14 mouse cellular contexts compared by ENCODE assay signal in genomic region chr14:75636107-75636506, GRCm38 (mm10). TPM values are rescaled to one million over a fixed set of nuclear protein-coding genes. Genes with fewer than 3 reads are reported as not detected.
DNase-seq lines count a peak whose midpoint lies in the region; ATAC-seq and TF ChIP-seq lines count a peak whose summit lies in the region.
"Had no signal": no experiment of that assay in that cellular context is flagged by ENCODE, and none has a peak within 500 bp of the region (broad histone marks: within the 10 kb centered on the region; RNA-seq: fewer than 3 reads in every experiment).

No protein-coding gene starts in this region.

- H3K9me3 ChIP-seq in kidney, embryonic 15.5 days (replicated peaks), result no peaks in the 10 kb centered on the region
- no peaks in the 10 kb centered on the region for H3K9me3 ChIP-seq in limb, embryonic 13.5 days
- H3K9me3 ChIP-seq: liver, embryonic 15.5 days had no signal

- no peaks in the 10 kb centered on the region for H3K27me3 ChIP-seq in kidney, embryonic 15.5 days
- H3K27me3 ChIP-seq in kidney, adult 2 months (replicated peaks; ENCODE audit: control insufficient read depth, insufficient read depth, low read length), result no peaks in the 10 kb centered on the region
- 0 out of 2 replicates have a peak, but pooled peaks cover 4% of the 10 kb centered on the region for H3K27me3 ChIP-seq in limb, embryonic 13.5 days
- H3K27me3 ChIP-seq: liver, embryonic 15.5 days had no signal

- no peak for TF ChIP-seq POLR2A in kidney, adult 2 months (IDR thresholded peaks at IDR 0.05; ENCODE audit: low read depth, low read length)
- no peak for TF ChIP-seq POLR2A in brain, embryonic 14.5 days (IDR thresholded peaks at IDR 0.05; ENCODE audit: borderline replicate concordance, extremely low read depth, insufficient read depth, insufficient read length, poor library complexity, severe bottlenecking)

- no peak for TF ChIP-seq CTCF in kidney, adult 2 months (conservative IDR thresholded peaks at IDR 0.05; ENCODE audit: insufficient read depth, insufficient read length, low read depth, low read length)
- no peak for TF ChIP-seq CTCF in brain, embryonic 14.5 days (IDR thresholded peaks at IDR 0.05; ENCODE audit: borderline replicate concordance, extremely low read depth, insufficient read depth, insufficient read length)

- ATAC-seq in kidney, embryonic 15.5 days (replicated peaks; ENCODE audit: low FRiP score), result no peak
- peak; percentile 60; the same call in 1 of the 2 replicates for ATAC-seq in limb, embryonic 13.5 days (ENCODE audit: low FRiP score, low read depth)
- ATAC-seq: activated CD4-positive, CD25-positive, alpha-beta regulatory T cell, adult 4 months; intestine, embryonic 16.5 days had no signal

- H3K27ac ChIP-seq in kidney, embryonic 15.5 days, result 0 out of 2 replicates have a peak overlapping the region, but pooled peaks have one; percentile 10
- H3K27ac ChIP-seq in kidney, adult 2 months (ENCODE audit: insufficient read depth, low read depth, low read length), result no peak overlapping the region
- H3K27ac ChIP-seq in limb, embryonic 13.5 days, result peak overlapping the region; percentile 28; the same call in 1 of the 2 replicates
- H3K27ac ChIP-seq: liver, embryonic 15.5 days had no signal

- no peak overlapping the region for H3K4me3 ChIP-seq in kidney, embryonic 15.5 days (replicated peaks)
- no peak overlapping the region for H3K4me3 ChIP-seq in kidney, adult 2 months (ENCODE audit: insufficient read depth, low read depth, low read length)
- H3K4me3 ChIP-seq in limb, embryonic 13.5 days, result no peak overlapping the region
- H3K4me3 ChIP-seq: liver, embryonic 15.5 days had no signal

- no peaks in the 10 kb centered on the region for H3K36me3 ChIP-seq in kidney, embryonic 15.5 days
- no peaks in the 10 kb centered on the region for H3K36me3 ChIP-seq in kidney, adult 2 months (ENCODE audit: control insufficient read depth, insufficient read depth, low read length)
- no peaks in the 10 kb centered on the region for H3K36me3 ChIP-seq in limb, embryonic 13.5 days
- H3K36me3 ChIP-seq: liver, embryonic 15.5 days had no signal

- peaks cover 14% of the 10 kb centered on the region for H3K4me1 ChIP-seq in kidney, embryonic 15.5 days
- H3K4me1 ChIP-seq in kidney, adult 2 months (ENCODE audit: control insufficient read depth, insufficient read depth, low read length), result no peaks in the 10 kb centered on the region
- H3K4me1 ChIP-seq in limb, embryonic 13.5 days, result peaks cover 30% of the 10 kb centered on the region
- H3K4me1 ChIP-seq: liver, embryonic 15.5 days had no signal

- 43% methylated on average over 7 of the region's 7 CpGs for WGBS in kidney, embryonic 15.5 days
- WGBS in kidney, adult 2 months, result 70% methylated on average over 7 of the region's 7 CpGs
- 19% methylated on average over 7 of the region's 7 CpGs for WGBS in limb, embryonic 13.5 days

- DNase-seq in embryo, embryonic 10.5 days (ENCODE audit: low spot score), result peak; percentile 38
- no peak for DNase-seq in embryo, embryonic 10 days (ENCODE audit: low spot score)
- DNase-seq in kidney, adult 2 months, result no peak
- DNase-seq in brain, embryonic 14.5 days (ENCODE audit: low read depth), result peak; percentile 78
- DNase-seq in c-Kit-positive CD71-positive TER-119-positive erythroid progenitor cells, embryonic 14.5 days (ENCODE audit: low spot score), result no peak
- DNase-seq in right cerebral cortex, adult 18-20 months, result no peak
- DNase-seq: gastrocnemius, postnatal 14 days; thymus, postnatal 4 days had no signal

- no peak overlapping the region for H3K9ac ChIP-seq in kidney, embryonic 15.5 days
- no peak overlapping the region for H3K9ac ChIP-seq in limb, embryonic 13.5 days
- H3K9ac ChIP-seq: liver, embryonic 15.5 days had no signal

- H3K4me2 ChIP-seq in kidney, embryonic 15.5 days, result no peak overlapping the region
- H3K4me2 ChIP-seq in limb, embryonic 13.5 days (replicated peaks), result peak overlapping the region; percentile 31; the same call in 1 of the 2 replicates
- H3K4me2 ChIP-seq: liver, embryonic 15.5 days had no signal

RNA-seq across cellular contexts. Expression of gene Erich6b, which starts 6.0 kb away (rescaled TPM):
- polyA plus RNA-seq in kidney, embryonic 15.5 days (2015; fragmentation: Nextera tagmentation; extraction: Ambion mirVana), result 0.51 and 0.79 TPM in 2 replicates
- not detected in 2 replicates for polyA plus RNA-seq in kidney, adult 2 months (2012; rRNA removed)
- polyA plus RNA-seq in brain, embryonic 14.5 days (2012; rRNA removed), result not detected in 2 replicates
- not detected in 2 replicates for polyA plus RNA-seq in limb, embryonic 13.5 days (2015; fragmentation: Nextera tagmentation; extraction: Ambion mirVana)
- polyA plus RNA-seq: activated CD4-positive, CD25-positive, alpha-beta regulatory T cell, adult 4 months; embryonic facial prominence, embryonic 14.5 days; intestine, embryonic 16.5 days; liver, embryonic 15.5 days had no signal

RNA-seq across cellular contexts. Expression of gene Spert, which starts 43.2 kb away (rescaled TPM):
- polyA plus RNA-seq in kidney, embryonic 15.5 days (2015; fragmentation: Nextera tagmentation; extraction: Ambion mirVana), result not detected in 2 replicates
- polyA plus RNA-seq in kidney, adult 2 months (2012; rRNA removed), result 0.27 and 0.69 TPM in 2 replicates
- not detected in 2 replicates for polyA plus RNA-seq in brain, embryonic 14.5 days (2012; rRNA removed)
- not detected in 2 replicates for polyA plus RNA-seq in limb, embryonic 13.5 days (2015; fragmentation: Nextera tagmentation; extraction: Ambion mirVana)
- polyA plus RNA-seq: activated CD4-positive, CD25-positive, alpha-beta regulatory T cell, adult 4 months; embryonic facial prominence, embryonic 14.5 days; intestine, embryonic 16.5 days; liver, embryonic 15.5 days had no signal

Comparison
In these comparisons a context has a peak if more than half of its experiments do, and no peak if none do; other contexts are left out.
1. DNase-seq: peak in embryo, embryonic 10.5 days (single experiment) and brain, embryonic 14.5 days (single experiment); none in embryo, embryonic 10 days (single experiment), kidney, adult 2 months (single experiment), c-Kit-positive CD71-positive TER-119-positive erythroid progenitor cells, embryonic 14.5 days (single experiment) and right cerebral cortex, adult 18-20 months (single experiment).